Mouse (Mus musculus) liver, embryonic 14.5 days (tissue): Measurements from ENCODE around the gene Iqcn.

Source experiments
- CTCF ChIP-seq: IDR thresholded peaks from 2 replicates; pipeline ENCODE4 v1.5.1; 2016; ENCODE audit warnings: antibody characterized with exemption, low read depth, control low read depth
- EP300 ChIP-seq: IDR thresholded peaks from 2 replicates; pipeline ENCODE4 v1.6.1; 2016; ENCODE audit warnings: antibody characterized with exemption, low read depth

DNA sequence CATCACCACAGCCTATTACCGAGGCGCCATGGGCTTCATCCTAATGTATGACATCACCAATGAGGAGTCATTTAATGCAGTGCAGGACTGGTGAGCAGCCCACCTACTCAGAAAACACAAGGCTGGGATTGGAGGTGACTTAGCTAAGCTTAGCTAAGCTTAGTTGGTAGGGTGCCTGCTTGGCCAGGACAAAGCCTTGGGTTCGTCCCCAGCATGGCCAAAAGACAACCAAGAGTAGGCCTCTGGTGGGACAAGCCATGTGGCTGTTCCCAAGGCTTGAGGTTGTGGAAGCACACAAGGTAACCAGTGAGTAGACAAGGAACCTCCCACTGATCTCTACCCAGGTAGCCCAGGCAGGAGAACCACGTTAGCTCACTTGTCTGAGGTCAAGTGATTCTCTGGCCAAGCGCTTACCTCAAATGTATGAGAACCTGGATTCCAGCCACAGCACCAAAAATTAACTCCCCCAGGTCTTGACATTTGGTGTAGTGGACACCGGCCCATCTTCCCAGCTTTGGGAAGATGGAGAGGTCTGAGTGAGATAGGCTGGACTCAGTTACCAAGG, 53.3 kb downstream of the Iqcn start:
- no peak for TF ChIP-seq CTCF
- no peak for TF ChIP-seq EP300
